Mouse (Mus musculus) heart, postnatal 0 days (tissue): ENCODE measurements around the gene Lman1l. TPM values are rescaled to one million over a fixed set of nuclear protein-coding genes. Genes with fewer than 3 reads are reported as not detected.

Source experiments
- ATAC-seq: fragments of 200-750 bp; cut with Nextera tagmentation; 2 replicates; pipeline ENCODE4 v1.8.0; 2017; ENCODE audit warnings: low read depth, moderate number of reproducible peaks, moderate library complexity; ENCODE audit not compliant: insufficient read depth
- DNase-seq: peaks from one replicate; pipeline ENCODE4 v3.0.0-alpha.2; 2016; ENCODE audit warnings: low spot score
- H3K27ac ChIP-seq: fragments of 300-500 bp; sonication (generic); 2 replicates; pipeline ENCODE4 v1.5.1; 2014; ENCODE audit warnings: low read depth, mild to moderate bottlenecking
- H3K27me3 ChIP-seq: fragments of 300-500 bp; sonication (generic); 2 replicates; pipeline ENCODE4 v1.6.1; 2014; ENCODE audit warnings: low read length, mixed read lengths; ENCODE audit not compliant: control insufficient read depth, insufficient read depth
- H3K36me3 ChIP-seq: fragments of 300-500 bp; sonication (generic); replicated peaks from 2 replicates; pipeline ENCODE4 v1.6.1; 2014; ENCODE audit warnings: low read length, mixed read lengths; ENCODE audit not compliant: control insufficient read depth, insufficient read depth
- H3K4me1 ChIP-seq: fragments of 300-500 bp; sonication (generic); 2 replicates; pipeline ENCODE4 v1.6.1; 2014; ENCODE audit warnings: antibody characterized with exemption; ENCODE audit not compliant: control insufficient read depth, insufficient read depth
- H3K4me2 ChIP-seq: fragments of 300-500 bp; sonication (generic); 2 replicates; pipeline ENCODE4 v1.6.1; 2014; ENCODE audit warnings: low read depth, mild to moderate bottlenecking, low read length, moderate library complexity
- H3K4me3 ChIP-seq: fragments of 300-500 bp; sonication (generic); 2 replicates; pipeline ENCODE4 v1.5.1; 2014; ENCODE audit warnings: low read depth, low read length
- H3K9ac ChIP-seq: fragments of 300-500 bp; sonication (generic); replicated peaks from 2 replicates; pipeline ENCODE4 v1.6.1; 2014; ENCODE audit warnings: low read depth, low read length, mixed read lengths
- H3K9me3 ChIP-seq: fragments of 300-500 bp; sonication (generic); replicated peaks from 2 replicates; pipeline ENCODE4 v1.6.1; 2016; ENCODE audit warnings: low read length; ENCODE audit not compliant: control insufficient read depth
- CTCF ChIP-seq: IDR thresholded peaks from 2 replicates; pipeline ENCODE4 v1.5.1; 2016; ENCODE audit warnings: antibody characterized with exemption, control low read depth, low read depth
- EP300 ChIP-seq: IDR thresholded peaks from 2 replicates; pipeline ENCODE4 v1.6.1; 2016; ENCODE audit warnings: antibody characterized with exemption, low read depth
- WGBS: fragments of 180-500 bp; shearing (Covaris S2); extraction: QIAGEN DNeasy Blood & Tissue Kit; methylation state at CpG from one replicate; pipeline ENCODE4 v1.1.7; 2014; 5-methylcytosine and 5-hydroxymethylcytosine counted together
- polyA plus RNA-seq: library from polyadenylated mRNA; unstranded; fragments of >200 nt; fragmentation: Nextera tagmentation; extraction: Ambion mirVana; gene quantifications from 2 replicates; pipeline ENCODE4 v1.2.1, GENCODE M21; 2015
- total RNA-seq: library from RNA; depleted of rRNA; stranded (reverse); fragments of >200 nt; gene quantifications from 2 replicates; pipeline ENCODE4 v1.2.3, GENCODE M21; 2014; ENCODE audit warnings: low replicate concordance

The Lman1l gene
- total and polyA plus RNA-seq, 2 experiments from 2014 or later: 0.15 TPM; not detected in 1

DNA sequence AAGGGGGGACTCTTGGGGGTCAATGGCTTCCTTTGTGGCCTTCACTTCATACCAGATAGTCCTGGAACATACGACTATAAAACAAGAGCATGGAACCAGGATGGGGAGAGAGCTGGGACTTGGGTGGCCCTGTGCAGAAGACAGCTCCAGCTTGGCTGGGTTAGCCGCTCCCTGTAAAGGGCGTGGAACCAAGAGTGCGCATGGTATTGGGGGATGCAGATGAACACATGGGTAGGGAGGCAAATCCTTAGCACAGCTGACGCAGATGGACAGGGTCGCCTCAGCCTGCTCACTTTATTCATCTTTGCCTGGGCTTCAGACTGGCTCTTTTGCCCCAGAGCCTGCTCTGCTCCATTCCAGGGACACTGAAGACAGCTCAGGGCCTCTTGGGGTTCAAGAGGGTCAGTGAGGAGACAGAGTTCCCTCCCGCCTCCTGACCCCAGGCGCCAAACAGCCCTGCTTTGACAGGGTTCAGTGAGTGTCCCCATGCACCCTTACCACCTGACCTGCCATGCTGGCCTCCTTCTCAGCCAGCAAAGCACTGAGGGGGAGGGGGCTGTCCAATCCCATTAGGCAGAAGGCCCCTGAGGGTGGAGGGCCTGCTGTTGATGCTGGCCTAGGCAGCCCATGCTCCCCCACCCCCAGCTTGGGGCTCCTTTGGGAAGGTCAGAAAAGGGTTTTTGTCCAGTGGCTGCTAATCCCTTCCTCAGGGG, 21.6 kb downstream of the Lman1l start:
- no peak for DNase-seq
- WGBS: 64% methylated on average over 8 of the region's 8 CpGs
- Histone ChIP-seq H3K36me3 (peaks cover 20% of the 10 kb centered on the region), H3K9me3 (no peaks in the 10 kb centered on the region), H3K9ac (no peak overlapping the region), H3K27ac (no peak overlapping the region), H3K4me3 (no peak overlapping the region), H3K4me1 (peaks cover 20% of the 10 kb centered on the region), H3K4me2 (no peak overlapping the region), H3K27me3 (no peaks in the 10 kb centered on the region)
- ATAC-seq: no peak
- TF ChIP-seq EP300 (no peak), CTCF (no peak)

DNA sequence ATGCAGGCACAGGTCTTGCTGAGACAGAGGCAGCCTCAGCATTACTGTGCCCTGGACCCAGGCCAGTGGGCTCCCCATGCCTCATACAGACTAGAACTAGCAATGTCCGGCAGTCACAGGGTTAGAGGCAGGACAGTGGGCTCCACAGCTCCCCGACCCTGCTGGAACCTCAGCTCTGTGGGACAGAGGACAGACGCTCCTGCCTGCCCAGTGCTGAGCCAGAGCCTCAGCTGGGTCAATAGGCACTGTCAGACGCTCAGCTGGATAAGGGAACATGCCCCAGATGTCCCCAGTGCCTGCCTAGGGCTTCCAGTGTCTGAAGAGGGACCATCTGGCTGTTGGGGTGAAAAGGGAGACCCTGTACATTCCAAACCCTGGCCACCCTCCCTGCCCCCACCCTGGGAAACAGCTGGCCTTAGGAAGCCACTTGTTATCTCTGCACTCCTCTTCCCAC, 22.6 kb downstream of the Lman1l start:
- H3K9me3 ChIP-seq: no peaks in the 10 kb centered on the region
- no peak overlapping the region for H3K9ac ChIP-seq
- H3K4me2 ChIP-seq: no peak overlapping the region
- ATAC-seq: no peak
- WGBS: 8% methylated on average over 4 of the region's 4 CpGs
- H3K4me1 ChIP-seq: peaks cover 20% of the 10 kb centered on the region
- no peak overlapping the region; the same call in 1 of the 2 replicates for H3K27ac ChIP-seq
- DNase-seq: no peak
- no peak for TF ChIP-seq EP300
- no peak for TF ChIP-seq CTCF
- H3K36me3 ChIP-seq: peaks cover 29% of the 10 kb centered on the region
- H3K27me3 ChIP-seq: no peaks in the 10 kb centered on the region
- no peak overlapping the region for H3K4me3 ChIP-seq

DNA sequence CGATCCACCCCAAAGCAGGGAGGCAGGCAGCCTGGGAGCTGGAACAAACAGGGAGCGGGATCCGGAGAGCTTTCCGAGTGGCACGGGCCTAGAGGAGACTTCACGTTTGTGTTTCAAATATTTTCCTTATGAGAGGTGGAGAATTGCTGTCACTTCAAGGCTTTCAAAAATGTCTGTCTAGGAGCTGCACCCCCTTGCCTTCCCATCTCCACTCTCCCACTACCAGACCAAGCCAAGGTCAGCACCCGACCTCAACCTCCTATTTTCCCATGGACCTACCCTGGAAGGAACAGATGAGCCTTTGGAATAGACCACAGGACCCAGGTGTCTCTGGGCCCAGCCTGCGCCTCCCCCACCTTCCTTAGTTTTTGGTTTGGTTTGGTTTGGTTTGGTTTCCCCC, 23.3 kb downstream of the Lman1l start:
- H3K27ac ChIP-seq: no peak overlapping the region
- no peak for DNase-seq
- H3K4me3 ChIP-seq: no peak overlapping the region
- H3K4me1 ChIP-seq: peaks cover 20% of the 10 kb centered on the region
- no peaks in the 10 kb centered on the region for H3K27me3 ChIP-seq
- ATAC-seq: no peak
- TF ChIP-seq EP300 (no peak), CTCF (no peak)
- peaks cover 36% of the 10 kb centered on the region for H3K36me3 ChIP-seq
- H3K9me3 ChIP-seq: no peaks in the 10 kb centered on the region
- 77% methylated on average over 8 of the region's 8 CpGs for WGBS
- H3K9ac ChIP-seq: no peak overlapping the region
- H3K4me2 ChIP-seq: no peak overlapping the region

DNA sequence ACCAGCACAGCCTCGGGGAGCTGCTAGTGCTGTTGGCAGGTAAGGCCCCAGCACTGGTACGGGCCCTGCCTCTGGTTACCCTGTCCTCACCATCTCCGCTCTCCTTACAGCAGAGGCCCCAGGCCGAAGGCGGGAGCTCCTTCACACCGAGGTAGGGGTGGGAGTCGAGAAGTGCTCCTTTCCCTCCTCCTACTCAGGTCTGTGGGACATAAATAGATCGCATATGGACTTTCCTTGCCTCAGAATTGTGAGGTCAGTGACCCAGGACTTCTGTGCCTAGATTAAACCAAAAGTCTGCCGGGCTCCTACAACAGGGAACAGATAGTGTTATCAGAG, 26.4 kb downstream of the Lman1l start:
- Histone ChIP-seq H3K9me3 (no peaks in the 10 kb centered on the region), H3K4me1 (peaks cover 16% of the 10 kb centered on the region), H3K36me3 (peaks cover 44% of the 10 kb centered on the region), H3K4me3 (no peak overlapping the region), H3K27me3 (no peaks in the 10 kb centered on the region), H3K9ac (no peak overlapping the region), H3K4me2 (no peak overlapping the region), H3K27ac (no peak overlapping the region)
- no peak for DNase-seq
- no peak for TF ChIP-seq CTCF
- TF ChIP-seq EP300: no peak
- no peak for ATAC-seq
- WGBS: 47% methylated on average over 9 of the region's 9 CpGs

DNA sequence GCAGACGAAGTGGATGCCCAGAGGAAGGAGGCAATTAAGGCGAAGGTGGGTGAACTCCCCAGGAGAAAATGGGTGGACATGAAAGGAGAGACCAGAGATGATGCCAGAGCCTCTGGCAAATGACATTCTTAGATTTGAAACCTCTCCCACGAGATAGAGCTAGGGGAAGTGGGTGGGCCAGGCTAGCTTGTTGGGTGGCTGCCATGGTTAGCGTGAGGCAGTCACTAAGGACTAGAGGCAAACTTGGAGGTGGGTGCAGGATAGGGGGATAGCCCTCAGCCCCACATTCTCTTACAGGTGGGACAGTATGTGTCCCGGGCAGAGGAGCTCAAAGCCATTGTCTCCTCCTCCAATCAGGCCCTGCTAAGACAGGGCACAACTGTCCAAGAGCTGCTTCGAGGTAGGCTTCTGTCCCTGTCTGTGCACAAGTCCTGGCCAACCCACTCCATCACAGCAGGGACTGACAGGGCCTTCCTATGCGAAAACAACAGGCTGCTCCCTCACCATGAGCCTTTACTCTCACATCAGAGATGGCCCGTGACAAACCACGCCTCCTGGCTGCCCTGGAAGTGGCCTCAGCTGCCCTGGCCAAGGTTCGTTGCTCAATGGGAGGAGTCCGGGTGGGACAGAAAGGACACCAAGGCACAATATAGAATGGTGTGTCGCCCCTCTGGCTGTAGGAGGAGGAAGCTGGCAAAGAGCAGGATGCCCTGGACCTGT, 27.0 kb downstream of the Lman1l start:
- TF ChIP-seq CTCF (no peak), EP300 (no peak)
- no peak overlapping the region for H3K4me3 ChIP-seq
- peaks cover 44% of the 10 kb centered on the region for H3K36me3 ChIP-seq
- no peak overlapping the region for H3K27ac ChIP-seq
- WGBS: 53% methylated on average over 12 of the region's 12 CpGs
- H3K9me3 ChIP-seq: no peaks in the 10 kb centered on the region
- no peak overlapping the region for H3K9ac ChIP-seq
- ATAC-seq (no peak), DNase-seq (no peak)
- no peak overlapping the region for H3K4me2 ChIP-seq
- peaks cover 20% of the 10 kb centered on the region for H3K4me1 ChIP-seq
- H3K27me3 ChIP-seq: no peaks in the 10 kb centered on the region
